Mouse (Mus musculus): ENCODE data around the gene Elf2. TPM values are rescaled to one million over a fixed set of nuclear protein-coding genes. Genes with fewer than 3 reads are reported as not detected.

Elf2 gene
- total and polyA plus RNA-seq, 3 experiments = 38.0 to 53.3 (median 46.5) TPM

- no peak; the same call in 1 of the 2 replicates for TF ChIP-seq KAT2A (conservative IDR thresholded peaks at IDR 0.05; ENCODE audit: low read depth, low read length)
Observed at GRCm38 (mm10) chr3:51275956-51276398, 64.5 kb downstream of the Elf2 start (continued).

- TF ChIP-seq MYC (IDR thresholded peaks at IDR 0.05; ENCODE audit: low read depth, low read length) (no peak), NELFE (IDR thresholded peaks at IDR 0.05; ENCODE audit: low read depth, low read length) (no peak), SIN3A (IDR thresholded peaks at IDR 0.05; ENCODE audit: low read length) (no peak), MAX (IDR thresholded peaks at IDR 0.05; ENCODE audit: low read length) (no peak), POLR2AphosphoS5 (IDR thresholded peaks at IDR 0.05; ENCODE audit: borderline replicate concordance, low read depth, low read length) (no peak), GABPA (IDR thresholded peaks at IDR 0.05; ENCODE audit: low read depth, low read length) (no peak), ZNF384 (IDR thresholded peaks at IDR 0.05; ENCODE audit: low read depth, low read length) (no peak)
- H3K36me3 ChIP-seq (ENCODE audit: control insufficient read depth in 1 of 2, insufficient read depth in 2 of 2, low read length in 2 of 2) = peaks cover 8% of the 10 kb centered on the region in 2 experiments
Observed at GRCm38 (mm10) chr3:51270069-51270817, 70.2 kb downstream of the Elf2 start.

GRCm38 (mm10) chr3:51268434-51268833 is 72.0 kb downstream of the Elf2 start:
- no peaks in the 10 kb centered on the region for H3K4me1 ChIP-seq (ENCODE audit: control insufficient read depth in 1 of 2, insufficient read depth in 2 of 2, low read length in 2 of 2)
- no peak overlapping the region for H3K4me3 ChIP-seq (ENCODE audit: control insufficient read depth in 1 of 2, insufficient read depth in 1 of 2, low read depth in 2 of 2, low read length in 2 of 2)
- no peak overlapping the region for H3K9ac ChIP-seq (ENCODE audit: control insufficient read depth, low read depth, low read length, poor library complexity, severe bottlenecking)
- H3K36me3 ChIP-seq (ENCODE audit: control insufficient read depth in 1 of 2, insufficient read depth in 2 of 2, low read length in 2 of 2) = peaks cover 4 to 18% of the 10 kb centered on the region in 2 experiments
- H3K27me3 ChIP-seq (ENCODE audit: control insufficient read depth in 1 of 2, insufficient read depth in 2 of 2, low read length in 2 of 2) = no peaks in the 10 kb centered on the region
- H3K79me2 ChIP-seq (ENCODE audit: control insufficient read depth, insufficient read depth, low read length, poor library complexity) = peaks cover 50% of the 10 kb centered on the region
- no peak for DNase-seq (ENCODE audit: low read depth, low spot score)
- H3K9me3 ChIP-seq (replicated peaks; ENCODE audit: insufficient read depth, low read length) = no peaks in the 10 kb centered on the region
- H3K27ac ChIP-seq (ENCODE audit: control insufficient read depth, low read depth, low read length) = no peak overlapping the region
- no peak for TF ChIP-seq GABPA (IDR thresholded peaks at IDR 0.05; ENCODE audit: low read depth, low read length)

More at GRCm38 (mm10) chr3:51270069-51270817, 70.2 kb downstream of the Elf2 start:
- H3K79me2 ChIP-seq (ENCODE audit: control insufficient read depth, insufficient read depth, low read length, poor library complexity) = peaks cover 60% of the 10 kb centered on the region
- DNase-seq (ENCODE audit: low read depth, low spot score) = no peak
- no peak overlapping the region for H3K4me3 ChIP-seq (ENCODE audit: control insufficient read depth in 1 of 2, insufficient read depth in 1 of 2, low read depth in 2 of 2, low read length in 2 of 2)
- H3K9ac ChIP-seq (ENCODE audit: control insufficient read depth, low read depth, low read length, poor library complexity, severe bottlenecking) = no peak overlapping the region
- no peaks in the 10 kb centered on the region for H3K9me3 ChIP-seq (replicated peaks; ENCODE audit: insufficient read depth, low read length)
- H3K4me1 ChIP-seq (ENCODE audit: control insufficient read depth in 1 of 2, insufficient read depth in 2 of 2, low read length in 2 of 2) = 0 out of 4 replicates have a peak, but pooled peaks cover 0 to 2% of the 10 kb centered on the region in 2 experiments
- no peaks in the 10 kb centered on the region for H3K27me3 ChIP-seq (ENCODE audit: control insufficient read depth in 1 of 2, insufficient read depth in 2 of 2, low read length in 2 of 2)
- H3K27ac ChIP-seq (ENCODE audit: control insufficient read depth, low read depth, low read length) = no peak overlapping the region

- DNase-seq (ENCODE audit: low read depth, low spot score) = no peak
- H3K27me3 ChIP-seq (ENCODE audit: control insufficient read depth in 1 of 2, insufficient read depth in 2 of 2, low read length in 2 of 2) = no peaks in the 10 kb centered on the region
- no peak overlapping the region for H3K27ac ChIP-seq (ENCODE audit: control insufficient read depth, low read depth, low read length)
- TF ChIP-seq ZNF384 (IDR thresholded peaks at IDR 0.05; ENCODE audit: low read depth, low read length) (no peak), EP300 (IDR thresholded peaks at IDR 0.05; ENCODE audit: low read depth in 1 of 2, low read length in 2 of 2) (no peak), POLR2A (IDR thresholded peaks at IDR 0.05; ENCODE audit: control insufficient read depth in 1 of 2, insufficient read depth in 1 of 2, low read depth in 1 of 2, low read length in 2 of 2, poor library complexity in 1 of 2) (no peak), USF2 (IDR thresholded peaks at IDR 0.05; ENCODE audit: borderline replicate concordance in 1 of 2, insufficient read depth in 1 of 2, low read depth in 1 of 2, low read length in 2 of 2) (no peak)
- no peaks in the 10 kb centered on the region for H3K9me3 ChIP-seq (replicated peaks; ENCODE audit: insufficient read depth, low read length)
- H3K79me2 ChIP-seq (ENCODE audit: control insufficient read depth, insufficient read depth, low read length, poor library complexity) = peaks cover 7% of the 10 kb centered on the region
- no peak overlapping the region for H3K9ac ChIP-seq (ENCODE audit: control insufficient read depth, low read depth, low read length, poor library complexity, severe bottlenecking)
- H3K4me1 ChIP-seq (ENCODE audit: control insufficient read depth in 1 of 2, insufficient read depth in 2 of 2, low read length in 2 of 2) = no peaks in the 10 kb centered on the region
- H3K36me3 ChIP-seq (ENCODE audit: control insufficient read depth in 1 of 2, insufficient read depth in 2 of 2, low read length in 2 of 2) = peaks cover 2 to 39% of the 10 kb centered on the region in 2 experiments; a peak in 3 of 4 replicates
- H3K4me3 ChIP-seq (ENCODE audit: control insufficient read depth in 1 of 2, insufficient read depth in 1 of 2, low read depth in 2 of 2, low read length in 2 of 2) = no peak overlapping the region
Observed at GRCm38 (mm10) chr3:51262942-51263341, 77.5 kb downstream of the Elf2 start.
